Mouse (Mus musculus): ENCODE data around the gene Fam155a. TPM values are rescaled to one million over a fixed set of nuclear protein-coding genes. Genes with fewer than 3 reads are reported as not detected.

Gene Fam155a
- polyA plus RNA-seq, 1 experiment from 2014 or later = 0.60 TPM

- Histone ChIP-seq H3K4me2 (no peak overlapping the region), H3K9me3 (replicated peaks) (no peaks in the 10 kb centered on the region), H3K36me3 (no peaks in the 10 kb centered on the region), H3K27me3 (no peaks in the 10 kb centered on the region), H3K4me1 (peaks cover 10% of the 10 kb centered on the region; the same call in 1 of the 2 replicates), H3K27ac (no peak overlapping the region), H3K9ac (no peak overlapping the region), H3K4me3 (replicated peaks) (no peak overlapping the region)
- WGBS = 89% methylated on average over 7 of the region's 7 CpGs
- no peak for ATAC-seq (replicated peaks; ENCODE audit: low FRiP score)
These were observed 588.5 kb downstream of the Fam155a start for GRCm38 (mm10) chr8:9182461-9182860.

DNA sequence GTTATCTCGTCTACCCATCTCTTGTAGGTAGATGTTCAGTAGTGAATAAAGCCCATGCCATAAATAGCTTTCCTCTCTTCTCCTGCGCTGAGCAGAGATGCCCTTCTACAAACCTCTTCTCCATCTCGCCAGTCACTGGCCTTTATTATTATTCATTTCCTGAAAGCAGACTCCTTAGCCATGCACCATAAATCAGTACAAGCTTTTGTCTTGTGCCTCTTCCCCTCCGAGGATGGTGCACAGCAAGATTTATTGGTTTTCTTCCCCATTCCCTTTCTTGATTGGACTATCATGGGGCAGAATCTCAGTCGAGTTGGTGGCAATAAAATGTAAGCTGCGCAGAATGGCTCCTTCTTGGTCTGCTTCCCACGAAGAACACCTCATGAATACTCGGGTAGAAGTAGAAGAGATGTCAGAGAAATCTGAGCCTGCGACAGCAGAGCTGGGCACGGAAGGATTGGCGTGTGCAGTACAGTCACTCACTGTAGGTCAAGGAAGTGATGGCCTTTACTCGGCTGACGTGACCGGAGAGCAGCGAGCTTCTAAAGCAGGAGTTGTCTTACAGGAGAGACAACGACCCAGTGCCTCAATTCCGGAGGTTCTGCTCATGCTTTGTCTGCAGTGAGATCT is 590.2 kb downstream of the Fam155a start:
- WGBS = 22% methylated on average over 17 of the region's 17 CpGs
- H3K4me1 ChIP-seq = peaks cover 10% of the 10 kb centered on the region; the same call in 1 of the 2 replicates
- H3K9me3 ChIP-seq (replicated peaks) = no peaks in the 10 kb centered on the region
- no peak overlapping the region for H3K9ac ChIP-seq
- no peak overlapping the region for H3K27ac ChIP-seq
- no peak overlapping the region for H3K4me3 ChIP-seq (replicated peaks)
- 0 out of 2 replicates have a peak, but pooled peaks cover 2% of the 10 kb centered on the region for H3K27me3 ChIP-seq
- peak overlapping the region; percentile 7; the same call in 1 of the 2 replicates for H3K4me2 ChIP-seq
- no peaks in the 10 kb centered on the region for H3K36me3 ChIP-seq
- ATAC-seq (replicated peaks; ENCODE audit: low FRiP score) = peak; percentile 83

- no peaks in the 10 kb centered on the region for H3K36me3 ChIP-seq
- H3K27ac ChIP-seq = no peak overlapping the region
- H3K4me2 ChIP-seq = no peak overlapping the region
- ATAC-seq (replicated peaks; ENCODE audit: low FRiP score) = no peak
- no peak overlapping the region for H3K9ac ChIP-seq
- H3K27me3 ChIP-seq = 0 out of 2 replicates have a peak, but pooled peaks cover 2% of the 10 kb centered on the region
- H3K9me3 ChIP-seq (replicated peaks) = no peaks in the 10 kb centered on the region
- WGBS = 87% methylated on average over 7 of the region's 7 CpGs
- no peak overlapping the region for H3K4me3 ChIP-seq (replicated peaks)
- H3K4me1 ChIP-seq = peaks cover 11% of the 10 kb centered on the region; the same call in 1 of the 2 replicates
These were observed 594.0 kb downstream of the Fam155a start for GRCm38 (mm10) chr8:9176974-9177373.

GRCm38 (mm10) chr8:9174865-9175565 is 595.9 kb downstream of the Fam155a start:
- Histone ChIP-seq H3K27ac (no peak overlapping the region), H3K36me3 (no peaks in the 10 kb centered on the region), H3K4me1 (0 out of 2 replicates have a peak, but pooled peaks cover 4% of the 10 kb centered on the region), H3K4me2 (no peak overlapping the region), H3K4me3 (replicated peaks) (no peak overlapping the region), H3K9me3 (replicated peaks) (no peaks in the 10 kb centered on the region), H3K9ac (no peak overlapping the region), H3K27me3 (0 out of 2 replicates have a peak, but pooled peaks cover 2% of the 10 kb centered on the region)
- ATAC-seq (replicated peaks; ENCODE audit: low FRiP score) = no peak
- 24% methylated on average over 9 of the region's 9 CpGs for WGBS

- Histone ChIP-seq H3K4me3 (replicated peaks) (no peak overlapping the region), H3K27me3 (0 out of 2 replicates have a peak, but pooled peaks cover 2% of the 10 kb centered on the region), H3K36me3 (no peaks in the 10 kb centered on the region), H3K4me2 (no peak overlapping the region), H3K9me3 (replicated peaks) (no peaks in the 10 kb centered on the region), H3K4me1 (0 out of 2 replicates have a peak, but pooled peaks cover 4% of the 10 kb centered on the region), H3K27ac (no peak overlapping the region), H3K9ac (no peak overlapping the region)
- 71% methylated on average over 5 of the region's 5 CpGs for WGBS
- ATAC-seq (replicated peaks; ENCODE audit: low FRiP score) = no peak
These were observed 599.1 kb downstream of the Fam155a start for GRCm38 (mm10) chr8:9171848-9172247.

DNA sequence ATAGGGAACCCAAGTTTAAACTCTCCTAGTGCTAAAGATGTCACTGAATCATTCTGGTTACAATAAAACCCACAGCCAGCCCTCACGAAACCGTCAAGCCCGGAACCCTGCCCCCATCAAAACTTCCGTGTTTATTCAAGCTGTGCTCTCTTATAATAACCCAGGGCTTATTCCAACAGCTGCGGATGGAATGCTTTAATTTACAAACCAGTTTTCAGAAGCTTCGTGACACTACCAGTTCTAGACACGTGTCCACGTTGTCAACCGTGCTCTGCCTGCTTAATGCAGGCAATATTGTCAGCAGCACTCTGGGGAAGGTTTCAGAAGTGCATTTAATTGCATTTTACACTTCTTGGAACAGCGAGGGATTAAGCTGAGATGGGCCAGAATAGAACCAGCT is 603.0 kb downstream of the Fam155a start:
- Histone ChIP-seq H3K36me3 (no peaks in the 10 kb centered on the region), H3K4me2 (no peak overlapping the region), H3K4me3 (replicated peaks) (no peak overlapping the region), H3K27ac (no peak overlapping the region), H3K4me1 (0 out of 2 replicates have a peak, but pooled peaks cover 4% of the 10 kb centered on the region), H3K9me3 (replicated peaks) (no peaks in the 10 kb centered on the region), H3K27me3 (no peaks in the 10 kb centered on the region), H3K9ac (no peak overlapping the region)
- 60% methylated on average over 10 of the region's 10 CpGs for WGBS
- ATAC-seq (replicated peaks; ENCODE audit: low FRiP score) = no peak

DNA sequence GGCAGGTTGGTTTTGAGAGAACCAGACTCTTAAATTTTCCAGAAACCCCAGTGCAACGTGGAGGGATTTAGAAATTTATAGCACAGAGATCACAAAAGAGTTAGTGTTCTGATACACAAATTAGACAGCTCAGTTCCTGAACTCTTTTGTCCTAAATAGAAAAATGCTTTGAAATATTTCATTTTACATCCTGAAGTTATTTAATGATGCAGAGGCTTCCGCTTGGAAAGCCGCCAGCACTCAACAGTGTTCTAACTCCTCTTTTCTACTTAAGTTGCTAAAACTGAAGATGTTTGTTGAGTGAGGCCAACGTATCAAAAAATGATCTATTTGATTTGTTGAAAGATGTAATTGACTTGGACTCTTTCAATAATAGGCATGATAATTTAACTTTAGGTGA is 609.4 kb downstream of the Fam155a start:
- H3K9me3 ChIP-seq (replicated peaks) = no peaks in the 10 kb centered on the region
- ATAC-seq (replicated peaks; ENCODE audit: low FRiP score) = no peak

GRCm38 (mm10) chr8:9159322-9159721 is 611.6 kb downstream of the Fam155a start:
- peak; percentile 52; the same call in 1 of the 2 replicates for ATAC-seq (replicated peaks; ENCODE audit: low FRiP score)
- no peak overlapping the region for H3K4me2 ChIP-seq
- H3K4me3 ChIP-seq (replicated peaks) = no peak overlapping the region
- no peaks in the 10 kb centered on the region for H3K36me3 ChIP-seq
- H3K9ac ChIP-seq = no peak overlapping the region
- H3K27ac ChIP-seq = no peak overlapping the region
- 57% methylated on average over 7 of the region's 7 CpGs for WGBS
- no peaks in the 10 kb centered on the region for H3K9me3 ChIP-seq (replicated peaks)
- H3K4me1 ChIP-seq = peaks cover 9% of the 10 kb centered on the region
- H3K27me3 ChIP-seq = 0 out of 2 replicates have a peak, but pooled peaks cover 3% of the 10 kb centered on the region

More for the DNA sequence above, 609.4 kb downstream of the Fam155a start:
- peaks cover 9% of the 10 kb centered on the region for H3K4me1 ChIP-seq
- no peak overlapping the region for H3K4me3 ChIP-seq (replicated peaks)
- no peaks in the 10 kb centered on the region for H3K36me3 ChIP-seq
- no peak overlapping the region for H3K4me2 ChIP-seq
- H3K27me3 ChIP-seq = 0 out of 2 replicates have a peak, but pooled peaks cover 3% of the 10 kb centered on the region
- no peak overlapping the region for H3K9ac ChIP-seq
- no peak overlapping the region for H3K27ac ChIP-seq
- 59% methylated on average over 4 of the region's 4 CpGs for WGBS

- H3K4me3 ChIP-seq (replicated peaks) = no peak overlapping the region
- WGBS = 78% methylated on average over 13 of the region's 13 CpGs
- H3K27ac ChIP-seq = no peak overlapping the region
- H3K36me3 ChIP-seq = no peaks in the 10 kb centered on the region
- 0 out of 2 replicates have a peak, but pooled peaks cover 3% of the 10 kb centered on the region for H3K27me3 ChIP-seq
- peaks cover 9% of the 10 kb centered on the region for H3K4me1 ChIP-seq
- H3K9ac ChIP-seq = no peak overlapping the region
- no peak overlapping the region for H3K4me2 ChIP-seq
- H3K9me3 ChIP-seq (replicated peaks) = no peaks in the 10 kb centered on the region
- ATAC-seq (replicated peaks; ENCODE audit: low FRiP score) = no peak
These were observed 612.3 kb downstream of the Fam155a start for GRCm38 (mm10) chr8:9158652-9159051.

GRCm38 (mm10) chr8:9157141-9157781 is 613.7 kb downstream of the Fam155a start:
- Histone ChIP-seq H3K4me1 (peaks cover 9% of the 10 kb centered on the region), H3K9me3 (replicated peaks) (no peaks in the 10 kb centered on the region), H3K36me3 (no peaks in the 10 kb centered on the region), H3K27ac (no peak overlapping the region), H3K27me3 (0 out of 2 replicates have a peak, but pooled peaks cover 3% of the 10 kb centered on the region), H3K4me2 (0 out of 2 replicates have a peak overlapping the region, but pooled peaks have one; percentile 2), H3K9ac (no peak overlapping the region), H3K4me3 (replicated peaks) (no peak overlapping the region)
- WGBS = 20% methylated on average over 23 of the region's 23 CpGs
- no peak for ATAC-seq (replicated peaks; ENCODE audit: low FRiP score)

Data from kidney, embryonic 15.5 days (tissue).